Mouse (Mus musculus): ENCODE measurements around the gene Usp53. TPM values are rescaled to one million over a fixed set of nuclear protein-coding genes. Genes with fewer than 3 reads are reported as not detected.

Usp53 gene
- polyA plus RNA-seq, 1 experiment from 2014 or later: 9.2 TPM

DNA sequence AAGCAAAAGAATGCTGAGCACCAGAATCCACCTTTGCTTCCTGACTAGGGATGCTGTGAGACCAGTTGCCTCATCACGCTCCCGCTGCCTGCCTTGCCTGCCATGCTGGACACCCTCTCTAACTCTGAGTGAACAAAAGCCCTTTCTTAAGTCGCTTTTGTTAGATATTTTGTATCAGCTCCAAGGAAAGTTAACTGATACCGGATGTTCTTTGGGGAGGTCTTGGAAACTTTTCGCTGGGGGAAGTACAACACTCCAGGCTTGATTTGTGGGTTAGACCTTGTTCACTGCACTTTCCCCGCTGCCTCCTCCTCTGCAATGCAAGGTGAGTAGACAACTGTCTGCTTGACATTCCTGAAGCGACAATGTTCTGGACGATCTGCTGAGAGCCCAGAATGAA, 14.2 kb upstream of the Usp53 start:
- 81% methylated on average over 8 of the region's 8 CpGs for WGBS
- Histone ChIP-seq H3K4me3 (ENCODE audit: low read length) (no peak overlapping the region), H3K36me3 (ENCODE audit: control insufficient read depth, insufficient read depth, low read length) (no peaks in the 10 kb centered on the region), H3K4me1 (ENCODE audit: control insufficient read depth, insufficient read depth, low read length) (no peaks in the 10 kb centered on the region), H3K9me3 (ENCODE audit: control insufficient read depth, low read length) (no peaks in the 10 kb centered on the region), H3K27me3 (replicated peaks; ENCODE audit: control insufficient read depth, insufficient read depth, low read length) (no peaks in the 10 kb centered on the region), H3K27ac (ENCODE audit: low read length) (no peak overlapping the region), H3K4me2 (ENCODE audit: low read depth, low read length) (no peak overlapping the region), H3K9ac (ENCODE audit: low read depth, low read length) (no peak overlapping the region)
- no peak for ATAC-seq

DNA sequence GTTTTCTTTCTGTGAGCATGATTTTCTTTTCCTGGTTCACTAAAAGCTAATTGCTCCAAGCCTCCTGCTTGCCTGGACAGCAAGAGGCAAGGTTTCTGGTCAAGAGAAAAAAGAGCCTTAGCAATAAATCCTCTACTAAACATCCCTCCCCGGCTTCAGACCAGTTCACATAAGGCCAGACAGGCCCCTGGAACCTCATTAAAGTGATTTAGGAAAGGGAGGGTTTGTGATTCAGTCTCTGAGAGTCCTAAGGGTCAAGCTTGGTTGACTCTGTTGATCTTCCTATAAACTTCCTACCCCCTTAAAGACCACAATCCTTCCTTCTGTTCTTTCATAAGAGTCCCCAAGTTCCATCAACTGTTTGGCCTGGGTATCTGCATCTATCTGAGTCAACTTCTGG, 12.7 kb upstream of the Usp53 start:
- Histone ChIP-seq H3K4me2 (ENCODE audit: low read depth, low read length) (no peak overlapping the region), H3K27ac (ENCODE audit: low read length) (no peak overlapping the region), H3K36me3 (ENCODE audit: control insufficient read depth, insufficient read depth, low read length) (no peaks in the 10 kb centered on the region), H3K4me3 (ENCODE audit: low read length) (no peak overlapping the region), H3K27me3 (replicated peaks; ENCODE audit: control insufficient read depth, insufficient read depth, low read length) (no peaks in the 10 kb centered on the region), H3K9ac (ENCODE audit: low read depth, low read length) (no peak overlapping the region), H3K9me3 (ENCODE audit: control insufficient read depth, low read length) (no peaks in the 10 kb centered on the region), H3K4me1 (ENCODE audit: control insufficient read depth, insufficient read depth, low read length) (no peaks in the 10 kb centered on the region)
- WGBS: 38% methylated on average over 1 of the region's 1 CpGs
- ATAC-seq: no peak

DNA sequence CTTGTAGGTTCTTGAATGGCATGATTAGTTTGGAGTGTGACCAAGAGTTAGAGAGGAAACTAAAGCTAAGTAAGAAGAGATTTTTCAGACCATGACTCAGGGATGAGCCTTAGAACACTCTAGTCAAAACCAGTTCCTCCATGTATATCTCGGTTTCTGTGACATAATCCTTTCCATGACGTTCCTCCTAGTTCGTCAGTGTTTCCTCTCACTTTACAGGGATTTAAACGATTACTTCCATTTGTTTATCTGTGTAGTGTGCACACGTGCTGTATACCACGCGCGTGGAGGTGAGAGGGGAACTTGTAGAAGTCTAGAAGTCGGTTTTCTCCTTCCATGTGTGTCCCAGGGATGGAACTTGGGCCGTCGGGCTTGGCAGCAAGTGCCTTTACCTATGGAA, 2.6 kb upstream of the Usp53 start:
- H3K9ac ChIP-seq (ENCODE audit: low read depth, low read length): no peak overlapping the region
- no peaks in the 10 kb centered on the region for H3K36me3 ChIP-seq (ENCODE audit: control insufficient read depth, insufficient read depth, low read length)
- H3K27me3 ChIP-seq (replicated peaks; ENCODE audit: control insufficient read depth, insufficient read depth, low read length): no peaks in the 10 kb centered on the region
- no peak overlapping the region for H3K27ac ChIP-seq (ENCODE audit: low read length)
- ATAC-seq: no peak
- H3K9me3 ChIP-seq (ENCODE audit: control insufficient read depth, low read length): no peaks in the 10 kb centered on the region
- H3K4me1 ChIP-seq (ENCODE audit: control insufficient read depth, insufficient read depth, low read length): peaks cover 8% of the 10 kb centered on the region; the same call in 1 of the 2 replicates
- H3K4me2 ChIP-seq (ENCODE audit: low read depth, low read length): no peak overlapping the region
- H3K4me3 ChIP-seq (ENCODE audit: low read length): no peak overlapping the region
- 74% methylated on average over 11 of the region's 11 CpGs for WGBS

DNA sequence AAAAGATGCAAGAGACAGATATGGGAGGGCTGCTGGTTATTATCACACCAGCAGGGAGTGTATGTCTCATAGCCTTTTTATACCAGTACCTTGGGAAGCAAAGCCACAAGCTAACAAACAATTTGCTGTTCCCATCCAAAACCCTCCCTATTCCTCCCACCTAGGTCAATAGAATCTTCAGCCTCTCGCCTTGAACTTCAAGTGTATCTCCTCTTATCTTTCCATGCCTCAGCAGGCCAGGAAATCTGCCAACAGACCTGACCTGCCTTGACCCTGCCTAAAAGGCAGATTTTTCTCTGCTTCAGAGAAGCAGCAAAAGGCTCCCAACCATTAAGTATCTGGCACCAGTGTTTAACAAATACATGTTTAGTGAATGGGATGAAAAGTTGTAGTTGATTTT, 2.1 kb upstream of the Usp53 start:
- no peak overlapping the region for H3K27ac ChIP-seq (ENCODE audit: low read length)
- H3K4me1 ChIP-seq (ENCODE audit: control insufficient read depth, insufficient read depth, low read length): peaks cover 8% of the 10 kb centered on the region; the same call in 1 of the 2 replicates
- H3K27me3 ChIP-seq (replicated peaks; ENCODE audit: control insufficient read depth, insufficient read depth, low read length): no peaks in the 10 kb centered on the region
- H3K9me3 ChIP-seq (ENCODE audit: control insufficient read depth, low read length): no peaks in the 10 kb centered on the region
- H3K9ac ChIP-seq (ENCODE audit: low read depth, low read length): no peak overlapping the region
- no peak overlapping the region for H3K4me3 ChIP-seq (ENCODE audit: low read length)
- H3K4me2 ChIP-seq (ENCODE audit: low read depth, low read length): no peak overlapping the region
- H3K36me3 ChIP-seq (ENCODE audit: control insufficient read depth, insufficient read depth, low read length): no peaks in the 10 kb centered on the region
- ATAC-seq: no peak
- 38% methylated on average over 1 of the region's 1 CpGs for WGBS

DNA sequence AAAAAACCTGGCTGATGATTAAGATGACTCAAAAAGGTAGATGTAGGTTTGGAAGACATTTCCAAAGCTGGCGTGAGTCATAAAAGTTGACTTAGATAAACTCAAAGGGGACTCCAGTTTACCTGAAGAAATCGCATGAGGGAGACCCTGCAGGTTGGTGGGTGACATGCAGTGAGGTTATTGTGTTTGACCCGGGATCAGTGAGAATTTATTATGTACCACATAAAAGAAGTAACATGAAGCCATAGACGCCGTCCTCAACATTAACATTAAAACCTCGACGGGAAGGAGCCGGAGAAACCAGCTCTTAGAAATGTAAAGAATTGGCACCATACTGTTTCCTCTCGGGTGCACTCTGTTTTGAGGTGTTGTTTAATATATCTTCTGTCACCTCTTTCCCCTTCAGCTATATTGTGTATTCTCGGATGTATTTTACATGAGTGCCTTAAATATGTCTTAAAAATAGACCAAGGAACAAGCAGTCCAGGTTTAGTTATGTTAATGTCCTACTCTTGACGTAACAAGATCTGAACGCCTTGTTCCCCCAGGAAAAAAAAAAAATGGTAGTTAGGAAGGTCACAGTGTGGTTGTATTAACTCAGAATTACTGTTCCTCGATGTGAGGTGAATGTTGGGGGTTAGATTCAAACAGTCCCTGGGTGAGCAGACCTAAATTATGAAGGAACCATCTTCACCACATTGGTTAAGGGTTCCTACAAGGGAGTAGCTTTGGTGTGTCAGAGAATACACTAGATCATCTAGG, 1.1 kb upstream of the Usp53 start:
- Histone ChIP-seq H3K27me3 (replicated peaks; ENCODE audit: control insufficient read depth, insufficient read depth, low read length) (no peaks in the 10 kb centered on the region), H3K4me2 (ENCODE audit: low read depth, low read length) (peak overlapping the region; percentile 60), H3K36me3 (ENCODE audit: control insufficient read depth, insufficient read depth, low read length) (no peaks in the 10 kb centered on the region), H3K9me3 (ENCODE audit: control insufficient read depth, low read length) (no peaks in the 10 kb centered on the region), H3K27ac (ENCODE audit: low read length) (no peak overlapping the region), H3K4me1 (ENCODE audit: control insufficient read depth, insufficient read depth, low read length) (peaks cover 8% of the 10 kb centered on the region; the same call in 1 of the 2 replicates), H3K4me3 (ENCODE audit: low read length) (peak overlapping the region; percentile 93), H3K9ac (ENCODE audit: low read depth, low read length) (peak overlapping the region; percentile 92)
- WGBS: 18% methylated on average over 13 of the region's 13 CpGs
- no peak for ATAC-seq

DNA sequence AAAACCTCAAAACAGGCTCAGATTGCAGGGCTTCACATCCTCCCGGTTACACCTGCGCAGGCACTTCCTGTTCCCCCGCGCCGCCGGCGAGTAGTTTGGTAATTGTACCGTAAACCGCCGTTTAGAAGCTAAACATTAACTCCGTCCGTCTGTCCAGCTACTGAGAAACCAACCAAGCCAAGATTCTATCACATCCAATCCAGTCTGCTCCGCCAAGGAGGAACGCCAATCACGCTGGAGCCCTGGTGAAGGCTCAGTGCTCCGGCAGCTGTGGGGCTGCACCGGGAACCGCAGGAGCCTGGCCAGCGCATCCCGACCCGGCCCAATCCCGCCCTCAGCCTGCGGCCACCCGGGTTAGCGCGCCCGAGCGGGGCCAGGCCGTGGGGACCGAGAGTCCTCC, 461 bp downstream of the Usp53 start:
- WGBS: under 1% methylated on average over 30 of the region's 30 CpGs
- Histone ChIP-seq H3K27me3 (replicated peaks; ENCODE audit: control insufficient read depth, insufficient read depth, low read length) (no peaks in the 10 kb centered on the region), H3K4me2 (ENCODE audit: low read depth, low read length) (peak overlapping the region; percentile 78), H3K9me3 (ENCODE audit: control insufficient read depth, low read length) (no peaks in the 10 kb centered on the region), H3K27ac (ENCODE audit: low read length) (peak overlapping the region; percentile 99), H3K9ac (ENCODE audit: low read depth, low read length) (peak overlapping the region; percentile 86), H3K4me1 (ENCODE audit: control insufficient read depth, insufficient read depth, low read length) (peaks cover 8% of the 10 kb centered on the region; the same call in 1 of the 2 replicates), H3K4me3 (ENCODE audit: low read length) (peak overlapping the region; percentile 93), H3K36me3 (ENCODE audit: control insufficient read depth, insufficient read depth, low read length) (no peaks in the 10 kb centered on the region)
- peak; percentile 87 for ATAC-seq

DNA sequence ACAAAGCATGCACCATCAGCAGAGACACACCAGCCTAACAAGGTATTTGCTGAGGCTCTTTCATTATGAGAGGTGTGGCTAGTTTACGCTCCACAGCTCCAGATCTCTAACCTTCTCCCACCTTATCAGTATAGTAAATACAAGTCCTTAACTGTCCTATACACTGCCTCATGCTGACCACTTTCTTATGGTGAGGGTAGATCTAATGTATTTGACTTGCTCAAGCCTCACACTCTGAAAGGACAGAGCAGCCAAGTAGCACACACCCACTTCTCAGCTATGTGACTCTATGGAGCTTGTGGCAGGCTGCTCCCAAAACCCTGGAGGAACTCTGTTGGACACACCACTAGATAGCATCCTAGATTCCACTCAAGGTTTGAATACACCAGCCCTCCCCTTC, 8.3 kb downstream of the Usp53 start:
- ATAC-seq: no peak
- Histone ChIP-seq H3K27ac (ENCODE audit: low read length) (no peak overlapping the region), H3K9ac (ENCODE audit: low read depth, low read length) (no peak overlapping the region)

DNA sequence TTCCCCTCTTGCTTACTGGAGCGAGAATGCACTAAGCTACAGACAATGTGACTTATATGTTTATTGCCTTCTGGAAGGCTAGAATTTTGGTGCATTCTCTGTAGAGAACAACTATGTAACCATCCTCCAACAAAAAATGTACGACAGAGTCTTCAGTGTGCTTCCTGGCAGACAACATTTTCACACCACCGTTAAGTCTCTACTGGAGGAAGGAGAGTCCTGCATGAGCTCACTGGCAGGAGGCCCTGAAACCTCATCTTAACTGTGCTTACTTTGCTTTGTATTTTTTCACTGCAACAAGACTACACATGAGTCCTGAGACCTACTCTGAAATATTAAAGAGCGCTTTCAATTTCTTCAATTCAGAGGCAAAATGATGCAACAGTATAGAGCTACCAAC, 8.9 kb downstream of the Usp53 start:
- H3K9ac ChIP-seq (ENCODE audit: low read depth, low read length): no peak overlapping the region
- no peak overlapping the region for H3K4me2 ChIP-seq (ENCODE audit: low read depth, low read length)
- WGBS: 83% methylated on average over 4 of the region's 4 CpGs
- H3K27me3 ChIP-seq (replicated peaks; ENCODE audit: control insufficient read depth, insufficient read depth, low read length): no peaks in the 10 kb centered on the region
- ATAC-seq: no peak
- no peaks in the 10 kb centered on the region for H3K9me3 ChIP-seq (ENCODE audit: control insufficient read depth, low read length)
- no peak overlapping the region for H3K27ac ChIP-seq (ENCODE audit: low read length)
- H3K4me1 ChIP-seq (ENCODE audit: control insufficient read depth, insufficient read depth, low read length): no peaks in the 10 kb centered on the region
- no peaks in the 10 kb centered on the region for H3K36me3 ChIP-seq (ENCODE audit: control insufficient read depth, insufficient read depth, low read length)
- H3K4me3 ChIP-seq (ENCODE audit: low read length): no peak overlapping the region

More for the DNA sequence above, 8.3 kb downstream of the Usp53 start:
- H3K4me3 ChIP-seq (ENCODE audit: low read length): no peak overlapping the region
- no peaks in the 10 kb centered on the region for H3K27me3 ChIP-seq (replicated peaks; ENCODE audit: control insufficient read depth, insufficient read depth, low read length)
- H3K4me2 ChIP-seq (ENCODE audit: low read depth, low read length): no peak overlapping the region
- no peaks in the 10 kb centered on the region for H3K4me1 ChIP-seq (ENCODE audit: control insufficient read depth, insufficient read depth, low read length)
- WGBS: 79% methylated on average over 1 of the region's 1 CpGs
- H3K9me3 ChIP-seq (ENCODE audit: control insufficient read depth, low read length): no peaks in the 10 kb centered on the region
- no peaks in the 10 kb centered on the region for H3K36me3 ChIP-seq (ENCODE audit: control insufficient read depth, insufficient read depth, low read length)

DNA sequence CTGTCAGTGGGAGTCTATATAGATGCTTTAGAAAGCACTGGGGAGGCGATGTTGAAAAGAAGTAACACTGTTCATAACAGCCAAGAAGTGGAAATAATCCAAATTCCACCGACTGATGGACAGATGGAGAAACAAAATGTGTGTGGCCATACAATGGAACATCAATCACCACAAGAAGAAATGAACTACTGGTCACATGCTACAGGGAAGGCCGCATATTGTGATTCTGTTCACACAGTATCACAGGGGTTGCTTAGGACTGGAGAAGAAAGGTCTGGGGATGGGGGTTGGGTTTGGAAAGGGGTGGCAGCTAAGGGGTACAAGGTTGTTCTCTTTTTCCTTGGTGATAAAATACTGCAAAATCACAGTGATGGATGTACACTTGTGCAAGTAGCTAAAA, 9.5 kb downstream of the Usp53 start:
- Histone ChIP-seq H3K27ac (ENCODE audit: low read length) (no peak overlapping the region), H3K9ac (ENCODE audit: low read depth, low read length) (no peak overlapping the region), H3K4me1 (ENCODE audit: control insufficient read depth, insufficient read depth, low read length) (no peaks in the 10 kb centered on the region), H3K4me2 (ENCODE audit: low read depth, low read length) (no peak overlapping the region), H3K27me3 (replicated peaks; ENCODE audit: control insufficient read depth, insufficient read depth, low read length) (no peaks in the 10 kb centered on the region), H3K9me3 (ENCODE audit: control insufficient read depth, low read length) (no peaks in the 10 kb centered on the region), H3K36me3 (ENCODE audit: control insufficient read depth, insufficient read depth, low read length) (no peaks in the 10 kb centered on the region), H3K4me3 (ENCODE audit: low read length) (no peak overlapping the region)
- 78% methylated on average over 3 of the region's 3 CpGs for WGBS
- no peak for ATAC-seq

All from intestine, embryonic 16.5 days (tissue).